Mouse (Mus musculus): ENCODE results near the gene Gm6217.

DNA sequence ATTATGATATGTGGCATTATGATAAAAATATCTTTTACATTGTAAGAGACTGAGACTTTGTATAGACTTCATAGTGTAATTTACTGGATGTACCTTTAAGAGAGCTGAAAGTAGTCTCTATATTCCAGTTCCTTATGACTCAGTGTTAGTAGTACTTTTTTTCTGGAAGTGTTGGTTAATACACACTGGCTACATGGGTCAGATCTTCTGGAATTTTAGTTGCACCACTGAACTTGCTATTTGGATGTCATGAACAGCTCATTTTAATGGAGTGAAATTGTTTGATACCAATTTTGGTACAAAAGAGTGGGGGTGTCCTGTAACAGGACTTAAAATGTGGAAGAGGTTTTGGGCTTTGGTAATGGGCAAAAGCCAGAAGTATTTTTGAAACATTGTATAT is 46.6 kb upstream of the Gm6217 start:
- TF ChIP-seq CTCF (IDR thresholded peaks at IDR 0.05; ENCODE audit: low read depth) (no peak), EP300 (IDR thresholded peaks at IDR 0.05; ENCODE audit: low read depth) (no peak)

Measured in heart, postnatal 0 days (tissue).